Mouse (Mus musculus) right cerebral cortex, postnatal 4 days (tissue): ENCODE measurements around the gene Khsrp.

Source experiments
- DNase-seq: peaks from one replicate; pipeline ENCODE4 v3.0.0-alpha.2; 2022

Gene Khsrp

DNA sequence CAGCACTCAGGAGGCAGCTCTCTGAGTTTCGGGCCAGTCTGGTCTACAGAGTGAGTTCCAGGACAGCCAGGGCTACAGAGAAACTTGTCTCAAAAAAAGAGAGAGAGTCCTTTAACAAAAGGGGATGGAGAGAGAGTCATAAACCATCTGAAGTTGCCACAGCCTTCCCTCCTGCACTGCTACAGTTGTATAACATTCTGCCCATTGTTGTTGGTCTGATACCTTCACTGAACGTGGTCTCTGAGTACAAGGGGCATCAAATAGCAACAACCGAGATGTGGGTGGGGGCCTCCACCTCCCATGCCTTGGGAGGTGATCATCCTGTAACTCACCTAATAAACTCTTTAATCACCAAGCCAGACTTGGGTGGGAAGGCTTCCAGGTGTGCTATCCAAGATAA, 45.7 kb downstream of the Khsrp start:
- DNase-seq: no peak

GRCm38 (mm10) chr17:56984886-56985285, 46.4 kb downstream of the Khsrp start:
- no peak for DNase-seq

- DNase-seq: no peak
These were observed 49.3 kb downstream of the Khsrp start, which contains the start of gene Acer1 for GRCm38 (mm10) chr17:56982013-56982412. TSS of gene Acer1 (minus strand) at chr17:56982126.

DNA sequence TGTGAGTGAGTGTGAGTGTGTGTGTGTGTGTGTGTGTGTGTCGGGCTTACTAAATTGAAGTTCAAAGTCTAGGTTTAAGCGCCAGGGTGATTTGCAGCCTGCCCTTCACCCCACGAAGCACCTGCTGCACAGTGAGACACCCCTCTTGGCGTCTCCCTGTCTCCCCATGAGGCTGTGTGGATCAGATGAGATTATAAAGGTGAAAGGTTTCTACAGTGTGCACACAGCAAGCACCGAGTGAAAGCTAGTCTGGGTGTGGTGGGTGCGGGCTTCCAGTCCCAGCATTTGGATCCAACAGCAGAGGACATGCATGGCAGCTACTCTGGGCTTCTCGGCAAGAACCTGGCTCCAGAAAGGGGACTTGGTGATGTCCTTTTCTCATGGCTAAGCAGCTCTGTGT, 50.3 kb downstream of the Khsrp start:
- no peak for DNase-seq

DNA sequence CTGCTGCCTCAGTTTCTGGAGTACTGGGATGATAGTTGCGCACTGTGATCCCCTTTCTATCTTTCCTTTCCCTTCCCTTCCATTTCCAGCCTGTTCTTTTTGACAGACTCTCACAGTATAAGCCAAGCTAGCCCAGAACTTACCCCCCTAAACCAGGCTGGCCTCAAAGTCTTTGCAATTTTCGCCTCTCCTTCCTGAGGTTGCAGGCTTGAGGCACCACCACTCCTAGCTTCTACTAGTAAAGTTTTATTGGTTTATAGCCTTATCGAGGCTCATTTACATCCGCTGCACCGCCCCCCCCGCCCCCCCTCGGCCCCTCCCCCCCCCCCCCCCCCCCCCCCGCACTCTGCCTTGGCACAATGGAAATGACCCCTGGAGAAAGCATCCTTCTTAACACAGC, 51.8 kb downstream of the Khsrp start:
- DNase-seq: no peak

DNA sequence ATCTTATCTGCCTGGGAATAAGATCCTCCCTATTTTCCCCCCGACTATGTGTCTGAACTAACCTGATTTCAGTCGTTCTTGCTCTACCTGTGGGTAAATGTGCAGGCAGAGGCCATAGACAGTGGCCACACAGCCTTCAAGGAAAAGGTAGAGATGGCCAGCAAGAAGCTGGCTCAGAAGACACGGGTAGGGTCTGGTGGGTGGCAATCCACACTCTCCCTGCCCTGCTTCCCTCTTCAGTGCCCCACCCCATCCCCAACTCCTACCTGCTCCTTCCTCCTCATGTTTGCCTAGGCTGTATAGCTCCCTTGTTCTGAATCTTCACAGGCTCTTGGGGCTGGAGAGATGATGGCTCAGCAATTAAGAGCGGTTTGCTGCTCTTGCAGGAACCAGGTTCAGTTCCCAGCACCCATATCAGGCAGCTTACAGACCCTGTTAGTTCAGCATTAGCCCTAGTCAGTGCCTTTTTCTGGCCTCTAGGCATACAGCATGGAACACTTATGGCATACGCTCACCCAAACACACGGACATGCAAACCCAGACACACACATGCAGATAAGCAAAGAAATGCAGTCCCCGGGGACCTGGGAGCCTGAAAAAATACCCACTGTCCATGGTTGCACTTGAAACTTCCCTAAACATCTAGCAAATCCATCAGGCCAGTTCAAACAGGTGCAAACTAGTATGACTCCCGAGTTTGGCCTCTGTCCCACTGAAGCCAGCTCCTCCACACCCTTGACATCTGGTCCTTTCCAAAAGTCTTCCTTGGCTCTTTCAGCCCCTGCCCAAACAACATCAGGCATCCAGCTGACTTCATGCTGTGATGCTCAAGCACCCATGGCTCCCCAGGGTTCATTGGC, 54.6 kb downstream of the Khsrp start:
- no peak for DNase-seq

DNA sequence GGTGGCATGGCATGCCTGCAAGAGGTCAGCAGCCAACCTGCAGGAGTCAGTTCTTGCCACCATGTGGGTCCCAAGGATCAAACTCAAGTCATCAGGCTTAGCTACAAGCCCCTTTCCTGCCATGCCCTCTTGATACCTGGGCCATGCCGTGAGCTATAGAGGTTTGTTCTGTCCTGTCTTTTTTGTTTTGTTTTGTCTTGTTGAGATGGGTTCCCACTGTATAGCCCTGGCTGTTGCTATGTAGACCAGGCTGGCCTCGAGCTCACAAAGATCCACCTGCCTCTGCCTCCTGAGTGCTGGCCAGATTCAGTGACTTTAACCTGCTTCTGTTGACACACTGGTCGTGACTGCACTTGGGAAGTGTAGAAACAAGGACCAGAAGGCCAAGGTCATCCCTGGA, 55.9 kb downstream of the Khsrp start:
- DNase-seq: no peak

- DNase-seq: no peak
These were observed 56.5 kb downstream of the Khsrp start for GRCm38 (mm10) chr17:56974708-56975240.

DNA sequence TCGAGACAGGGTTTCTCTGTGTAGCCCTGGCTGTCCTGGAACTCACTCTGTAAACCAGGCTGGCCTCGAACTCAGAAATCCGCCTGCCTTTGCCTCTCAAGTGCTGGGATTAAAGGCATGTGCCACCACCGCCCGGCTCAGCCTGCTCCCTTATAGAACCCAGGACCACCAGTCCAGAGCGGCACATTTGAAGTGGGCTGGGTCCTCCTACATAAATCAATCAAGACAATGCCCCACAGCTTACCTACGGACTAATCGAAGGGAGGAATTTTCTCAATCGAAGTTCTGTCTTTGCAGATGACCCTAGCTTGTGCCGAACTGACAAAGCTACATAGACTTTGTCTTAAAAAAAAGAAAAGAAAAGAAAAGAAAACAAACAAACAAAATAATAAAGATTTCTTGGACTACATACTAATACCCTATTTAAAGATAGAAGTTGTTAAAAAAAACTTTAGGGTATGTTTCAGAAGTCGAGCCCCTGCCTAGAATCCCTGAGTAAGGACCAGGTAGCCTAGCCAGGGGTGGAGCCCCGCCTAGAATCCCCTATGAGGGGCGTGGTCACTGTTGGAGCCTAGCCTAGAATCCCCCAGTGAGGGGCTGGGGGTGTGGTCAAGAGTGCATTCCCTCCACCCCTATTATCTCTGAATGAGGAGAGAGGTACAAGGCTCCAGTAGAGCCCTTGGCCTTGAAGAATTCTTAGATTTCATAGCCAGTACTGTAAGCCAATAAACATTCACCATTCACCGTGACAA, 57.2 kb downstream of the Khsrp start:
- no peak for DNase-seq
